Mouse (Mus musculus) 3134 (cell line): Measurements from ENCODE around the gene Pdpk1.
A peak's percentile ranks its signal among the peaks of the same experiment; 100 is the strongest.
"Not testable (repeated sequence)": the region's sequence is repeated elsewhere in the genome, so short reads cannot be mapped to it uniquely, and the experiment has no call there.

Experiments used
- DNase-seq: peaks from one replicate; pipeline ENCODE4 v3.0.0-alpha.2; 2011; ENCODE audit warnings: low spot score; ENCODE audit not compliant: insufficient read length; ENCODE audit errors: extremely low read depth

Gene Pdpk1

GRCm38 (mm10) chr17:24127592-24127991 is 23.1 kb downstream of the Pdpk1 start:
- DNase-seq, result no peak

GRCm38 (mm10) chr17:24126801-24127200 is 23.9 kb downstream of the Pdpk1 start:
- no peak for DNase-seq

- peak; percentile 44 for DNase-seq
These were observed 31.3 kb downstream of the Pdpk1 start for GRCm38 (mm10) chr17:24119446-24119845.

GRCm38 (mm10) chr17:24113031-24113430 is 37.7 kb downstream of the Pdpk1 start:
- DNase-seq, result no peak

GRCm38 (mm10) chr17:24111256-24111655 is 39.5 kb downstream of the Pdpk1 start:
- DNase-seq, result no peak

- no peak for DNase-seq
These were observed 41.8 kb downstream of the Pdpk1 start for GRCm38 (mm10) chr17:24108896-24109295.

- no peak for DNase-seq
These were observed 45.6 kb downstream of the Pdpk1 start for GRCm38 (mm10) chr17:24105111-24105510.

GRCm38 (mm10) chr17:24098354-24098753 is 52.4 kb downstream of the Pdpk1 start:
- no peak for DNase-seq

- DNase-seq, result no peak
These were observed 60.1 kb downstream of the Pdpk1 start for GRCm38 (mm10) chr17:24090575-24090974.

GRCm38 (mm10) chr17:24086399-24086798 is 64.3 kb downstream of the Pdpk1 start:
- DNase-seq, result not testable (repeated sequence)

GRCm38 (mm10) chr17:24084593-24084992 is 66.1 kb downstream of the Pdpk1 start:
- DNase-seq, result no peak

- no peak for DNase-seq
These were observed 73.6 kb downstream of the Pdpk1 start for GRCm38 (mm10) chr17:24077101-24077500.

GRCm38 (mm10) chr17:24072919-24073696 is 77.6 kb downstream of the Pdpk1 start, which contains the start of gene Kctd5:
Gene Kctd5, minus strand, starts transcription at chr17:24073485.
- DNase-seq, result peak; percentile 94

- no peak for DNase-seq
These were observed 81.2 kb downstream of the Pdpk1 start for GRCm38 (mm10) chr17:24069531-24069930.

- no peak for DNase-seq
These were observed 82.5 kb downstream of the Pdpk1 start for GRCm38 (mm10) chr17:24068271-24068670.

GRCm38 (mm10) chr17:24062459-24063155 is 88.1 kb downstream of the Pdpk1 start:
- no peak for DNase-seq

- DNase-seq, result no peak
These were observed 92.9 kb downstream of the Pdpk1 start for GRCm38 (mm10) chr17:24057730-24058245.

GRCm38 (mm10) chr17:24056636-24057625 is 93.8 kb downstream of the Pdpk1 start:
- no peak for DNase-seq

GRCm38 (mm10) chr17:24049008-24049407 is 101.7 kb downstream of the Pdpk1 start:
- no peak for DNase-seq

- no peak for DNase-seq
These were observed 102.7 kb downstream of the Pdpk1 start for GRCm38 (mm10) chr17:24048053-24048452.

GRCm38 (mm10) chr17:24046026-24046425 is 104.7 kb downstream of the Pdpk1 start:
- no peak for DNase-seq
